Mouse (Mus musculus): Measurements from ENCODE around the gene Impdh1.
"Not testable (repeated sequence)": the region's sequence is repeated elsewhere in the genome, so short reads cannot be mapped to it uniquely, and the experiment has no call there.

The Impdh1 gene

GRCm38 (mm10) chr6:29178888-29179658 lies 37.1 kb downstream of the Impdh1 start, which contains the start of gene Prrt4:
Gene Prrt4 (minus strand): TSS chr6:29179584.
- peak; percentile 61 for DNase-seq

GRCm38 (mm10) chr6:29177901-29178879 lies 38.0 kb downstream of the Impdh1 start:
- DNase-seq, result no peak

- no peak for DNase-seq
Observed at GRCm38 (mm10) chr6:29175113-29175512, 41.1 kb downstream of the Impdh1 start.

DNA sequence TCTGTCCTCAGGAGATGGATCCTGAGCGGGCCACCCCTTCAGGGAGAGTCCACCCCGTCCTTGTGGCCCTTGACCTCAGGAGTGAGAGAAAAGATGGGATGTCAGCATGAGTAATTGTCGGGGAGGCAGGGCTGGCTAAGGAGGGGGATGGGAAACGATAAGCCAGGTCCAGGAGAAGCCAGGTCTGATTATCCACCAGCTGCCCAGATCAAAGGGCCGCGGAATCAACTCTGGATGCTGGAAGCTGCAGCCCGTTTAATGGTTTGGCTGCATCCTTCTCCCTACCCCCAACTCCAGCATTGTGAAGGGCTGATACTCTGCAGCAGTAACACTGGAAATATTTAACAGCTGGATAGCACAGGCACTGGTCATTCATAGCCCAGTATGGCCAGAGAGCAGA lies 41.8 kb downstream of the Impdh1 start:
- no peak for DNase-seq

DNA sequence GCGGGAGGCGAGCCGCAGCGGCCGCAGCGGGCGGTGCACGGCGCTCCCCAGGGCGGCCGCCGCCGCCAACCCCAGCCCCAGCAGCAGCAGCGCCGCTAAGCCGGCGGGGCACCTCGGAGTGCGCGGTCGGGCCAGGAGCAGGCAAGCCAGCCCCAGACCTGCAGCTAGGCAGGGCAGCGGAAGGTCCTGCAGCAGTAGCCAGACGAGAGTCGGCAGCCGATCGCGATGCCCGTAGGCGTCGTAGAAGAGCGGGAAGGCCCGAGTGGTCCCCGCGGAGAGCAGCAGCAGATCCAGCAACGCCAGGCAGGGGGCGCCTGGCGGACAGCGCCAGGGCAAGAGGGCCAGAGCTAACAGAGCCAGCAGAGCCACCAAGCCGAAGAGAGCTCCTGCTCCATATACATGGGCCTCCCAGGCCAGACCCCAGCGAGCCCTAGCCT lies 45.2 kb downstream of the Impdh1 start:
- peak; percentile 78 for DNase-seq

DNA sequence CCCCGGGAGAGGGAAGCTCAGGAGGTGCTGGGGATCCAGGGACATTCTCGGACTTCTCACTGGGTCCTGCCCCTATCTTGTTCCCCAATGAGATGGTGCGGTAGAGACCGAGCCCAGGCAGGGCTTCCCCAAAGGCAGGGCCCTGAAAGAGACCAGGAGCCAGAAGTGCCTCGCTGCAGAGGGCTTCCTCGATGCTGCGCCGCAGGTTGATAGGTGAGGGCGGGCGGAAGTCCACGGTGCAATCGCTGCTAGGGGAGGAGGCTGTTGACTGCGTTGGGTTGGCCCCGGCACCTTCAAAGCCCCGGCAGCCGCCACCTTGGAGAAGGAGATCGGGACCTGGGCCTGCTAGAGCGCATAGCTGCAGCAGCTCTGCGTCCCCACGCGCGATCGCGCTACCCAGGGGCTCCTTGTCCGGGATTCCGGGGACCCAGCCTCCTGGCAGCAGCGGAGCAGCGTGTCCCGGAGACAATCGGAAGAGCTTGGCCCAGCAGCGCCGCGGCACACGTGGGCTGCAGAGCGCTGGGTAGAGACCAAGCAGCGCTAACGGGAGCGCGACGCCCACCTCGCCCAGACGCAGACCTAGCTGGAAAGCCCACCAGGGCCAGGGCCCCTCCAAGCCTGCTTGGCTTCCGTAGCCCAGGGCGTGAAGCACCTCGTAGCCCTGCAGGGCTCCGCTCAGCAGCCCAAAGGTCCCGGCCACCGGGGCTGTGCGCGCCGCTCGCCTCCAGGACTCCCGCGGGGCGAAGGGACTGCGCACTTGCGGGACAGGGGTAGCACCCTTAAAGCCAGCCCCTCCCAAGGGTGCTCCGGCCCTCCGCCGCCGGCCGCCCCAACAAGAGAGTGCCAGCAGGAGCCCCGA lies 45.9 kb downstream of the Impdh1 start:
- peak; percentile 48 for DNase-seq

DNA sequence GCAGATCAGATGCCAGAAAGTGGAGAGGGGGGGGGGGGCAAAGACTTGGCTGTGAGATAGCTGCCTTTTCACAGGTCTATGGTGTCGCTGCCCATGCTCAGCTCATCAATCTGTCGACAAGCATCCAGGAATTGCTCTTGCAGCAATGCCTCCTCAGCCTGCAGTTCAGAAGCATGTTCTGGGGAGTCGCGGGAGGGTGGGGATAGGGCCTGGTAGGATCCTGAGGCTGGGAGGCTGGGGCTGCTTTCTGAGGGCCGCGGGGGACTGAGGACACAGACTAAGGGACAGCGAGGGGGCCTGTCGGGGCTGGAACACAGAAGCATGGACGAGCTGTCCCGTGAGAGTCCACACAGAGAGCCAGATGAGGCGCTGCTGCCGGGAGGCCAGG lies 46.5 kb downstream of the Impdh1 start:
- no peak for DNase-seq

DNA sequence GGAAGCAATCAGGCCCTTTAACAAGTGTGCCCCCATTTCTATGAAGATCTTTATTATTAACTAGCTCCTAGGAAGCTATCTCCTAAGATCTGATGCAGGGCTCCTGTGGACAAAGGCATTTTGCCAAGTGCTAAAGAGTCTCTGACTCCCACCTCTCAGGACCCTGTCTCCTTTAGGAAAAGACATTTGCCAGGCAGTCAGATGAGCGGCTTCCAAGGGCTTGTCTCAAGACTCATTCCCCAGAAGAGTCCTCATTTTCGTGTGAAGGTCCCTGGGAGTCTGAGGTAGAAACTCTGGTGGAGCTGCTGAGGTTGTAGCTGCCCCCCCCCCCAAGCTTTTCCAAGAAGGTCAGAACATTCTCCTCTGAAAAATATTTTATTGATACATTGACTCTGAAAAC lies 47.3 kb downstream of the Impdh1 start:
- DNase-seq, result peak; percentile 24

- DNase-seq, result peak; percentile 77
Observed at GRCm38 (mm10) chr6:29166196-29166595, 50.0 kb downstream of the Impdh1 start.

DNA sequence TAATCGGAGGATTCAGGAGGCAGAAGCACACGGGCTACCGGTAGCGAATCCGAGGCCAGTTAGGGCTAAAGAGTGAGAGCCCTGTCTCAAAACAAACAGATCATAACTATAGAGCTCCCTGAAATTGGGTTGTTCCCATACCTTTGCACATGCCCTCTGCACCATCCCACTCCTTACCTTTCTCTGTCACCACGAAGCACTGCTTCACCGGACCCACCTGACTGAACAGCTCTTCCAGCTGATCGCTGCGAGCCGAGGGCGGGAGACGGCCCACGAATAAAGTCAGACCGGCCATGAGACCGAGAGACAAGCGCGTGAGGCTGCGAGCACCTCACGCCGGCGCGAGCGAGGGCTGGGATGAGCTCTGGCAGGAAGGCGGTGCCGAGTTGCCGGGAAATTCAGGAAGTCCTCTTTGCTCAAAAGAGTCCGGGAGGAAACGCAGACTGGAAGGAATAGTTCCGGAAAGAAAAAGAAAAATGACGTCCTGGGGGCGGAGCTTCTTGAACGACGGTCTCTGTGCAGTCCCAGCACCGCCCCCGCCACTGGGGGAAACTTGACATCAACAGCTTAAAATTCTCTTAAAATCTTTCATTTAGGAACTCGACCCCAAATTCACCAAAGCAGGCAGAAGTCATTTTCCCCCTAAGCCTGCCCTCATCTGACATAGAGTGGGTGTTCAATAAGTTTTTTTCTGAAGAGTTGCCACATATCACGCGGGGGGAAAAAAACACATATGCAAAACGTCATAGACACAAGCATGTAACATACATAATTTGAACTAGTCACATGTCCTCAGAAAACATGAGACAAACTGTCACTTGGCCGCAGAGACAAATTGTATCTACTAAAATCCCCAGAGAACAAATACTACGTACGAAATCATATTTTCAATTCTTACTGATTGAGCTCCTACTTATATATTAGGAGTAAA lies 51.6 kb downstream of the Impdh1 start, which contains the start of gene Rbm28:
Rbm28 (minus strand) TSS at position 693 of the 931 bp plus-strand sequence.
- DNase-seq, result peak; percentile 92

DNA sequence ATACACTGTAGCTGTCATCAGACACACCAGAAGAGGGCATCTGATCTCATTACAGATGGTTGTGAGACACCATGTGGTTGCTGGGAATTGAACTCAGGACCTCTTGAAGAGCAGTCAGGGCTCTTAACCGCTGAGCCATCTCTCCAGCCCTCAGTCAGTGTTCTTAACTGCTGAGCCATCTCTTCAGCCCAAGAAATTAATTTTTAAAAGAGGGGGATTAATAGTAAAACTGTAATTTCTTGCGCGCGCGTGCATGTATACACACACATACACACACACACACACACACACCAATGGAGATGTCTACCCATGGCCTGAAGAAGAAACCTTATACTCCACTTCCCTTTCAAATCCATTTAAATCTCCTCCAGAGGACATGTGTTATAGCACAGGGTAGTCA lies 54.9 kb downstream of the Impdh1 start:
- DNase-seq, result not testable (repeated sequence)

DNA sequence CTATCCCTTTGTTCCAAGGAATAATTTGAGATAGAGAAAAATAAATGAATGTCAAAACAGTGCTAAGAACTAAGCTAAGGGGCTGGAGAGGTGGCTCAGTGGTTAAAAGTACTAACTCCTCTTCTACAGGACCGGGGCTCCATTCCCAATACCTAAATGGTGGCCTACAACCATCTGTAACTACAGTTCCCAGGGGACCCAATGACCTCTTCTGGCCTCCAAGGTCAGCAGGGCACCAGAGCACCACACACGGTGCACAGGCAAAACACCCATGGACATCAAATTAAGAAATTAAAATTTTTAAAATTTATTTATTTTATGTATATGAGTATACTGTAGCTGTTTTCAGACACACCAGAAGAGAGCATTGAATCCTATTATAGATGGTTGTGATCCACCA lies 55.4 kb downstream of the Impdh1 start:
- DNase-seq, result no peak

DNA sequence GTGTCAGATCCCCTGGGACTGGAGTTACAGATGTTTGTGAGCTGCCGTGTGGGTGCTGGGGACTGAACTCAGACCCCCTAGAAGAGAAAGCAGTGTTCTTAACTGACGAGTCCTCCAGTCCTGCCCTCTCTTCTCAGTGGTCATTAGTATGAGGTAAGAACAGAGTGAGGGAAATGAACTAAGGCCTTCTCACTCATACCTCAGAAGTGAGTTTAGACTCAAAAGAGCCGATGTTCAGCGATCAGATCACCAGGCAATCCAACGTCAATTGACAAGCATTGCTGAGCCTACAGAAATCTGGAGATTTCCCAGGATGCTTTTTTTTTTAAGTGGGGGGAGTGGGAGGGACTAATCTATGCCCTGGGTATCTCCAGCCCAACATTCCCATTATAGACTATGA lies 59.8 kb downstream of the Impdh1 start:
- DNase-seq, result no peak

Measured in cerebellum, adult 9-10 months (tissue).